Mouse (Mus musculus): ENCODE results near the gene Sptlc3. TPM values are rescaled to one million over a fixed set of nuclear protein-coding genes. Genes with fewer than 3 reads are reported as not detected.

Gene Sptlc3
- polyA plus RNA-seq (2015; fragmentation: Nextera tagmentation; extraction: Ambion mirVana), result not detected in 2 replicates

DNA sequence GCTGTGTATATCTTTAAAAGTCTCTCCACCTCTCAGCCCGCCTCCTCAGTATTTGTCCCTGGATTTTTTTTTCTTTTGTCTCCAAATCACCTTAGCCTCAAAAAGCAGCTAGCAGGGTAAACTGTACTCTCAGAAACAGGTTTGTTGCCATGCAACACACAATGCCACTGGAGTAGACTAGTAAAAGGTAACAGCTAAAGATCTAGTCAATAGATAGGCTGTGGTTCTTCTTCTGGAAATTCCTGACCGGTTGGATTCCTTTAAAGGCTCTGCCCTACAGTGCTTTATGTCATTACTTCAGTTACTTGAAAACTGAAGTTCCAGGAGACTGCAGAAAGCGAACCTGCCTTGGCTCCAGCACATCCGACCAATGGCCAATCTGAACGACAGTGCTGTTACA, at the start of gene Sptlc3:
Gene Sptlc3, plus strand, starts transcription at position 78 of the 400 bp plus-strand sequence.
- no peak for ATAC-seq
- no peak within 1 kb of the TSS for H3K27ac ChIP-seq (ENCODE audit: low read length)
- no peak within 1 kb of the TSS for H3K4me2 ChIP-seq (ENCODE audit: low read depth, low read length)
- H3K4me3 ChIP-seq (ENCODE audit: low read length), result no peak within 1 kb of the TSS
- no peaks in the 10 kb centered on the region for H3K4me1 ChIP-seq (ENCODE audit: control insufficient read depth, insufficient read depth, low read length)
- no peak within 1 kb of the TSS for H3K9ac ChIP-seq (ENCODE audit: low read depth, low read length)
- H3K36me3 ChIP-seq (ENCODE audit: control insufficient read depth, insufficient read depth, low read length), result no peaks in the 10 kb centered on the region
- H3K9me3 ChIP-seq (ENCODE audit: control insufficient read depth, low read length), result no peaks in the 10 kb centered on the region
- H3K27me3 ChIP-seq (replicated peaks; ENCODE audit: control insufficient read depth, insufficient read depth, low read length), result no peaks in the 10 kb centered on the region
- 48% methylated on average over 5 of the region's 5 CpGs for WGBS

DNA sequence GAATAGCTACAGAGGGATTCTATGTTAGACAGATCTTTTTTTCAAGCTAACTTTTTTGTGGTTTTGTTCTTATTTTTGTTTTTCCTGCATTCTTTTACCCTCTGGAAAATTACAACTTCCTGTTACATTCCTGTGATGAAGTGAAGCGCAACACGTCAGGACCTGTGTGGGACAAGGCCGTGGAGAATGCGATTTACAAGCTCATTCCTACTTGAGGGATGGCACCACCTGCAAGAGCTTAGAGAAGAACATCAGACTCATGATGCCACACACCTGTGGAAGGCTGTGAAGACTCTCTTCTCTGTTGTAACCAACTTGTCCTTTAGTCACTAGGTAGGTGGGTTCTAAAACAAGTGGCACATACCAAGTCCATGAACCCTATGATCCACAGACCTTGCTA, 26.0 kb upstream of the Sptlc3 start:
- Histone ChIP-seq H3K9ac (ENCODE audit: low read depth, low read length) (no peak overlapping the region), H3K36me3 (ENCODE audit: control insufficient read depth, insufficient read depth, low read length) (no peaks in the 10 kb centered on the region), H3K4me2 (ENCODE audit: low read depth, low read length) (no peak overlapping the region), H3K4me3 (ENCODE audit: low read length) (no peak overlapping the region), H3K27ac (ENCODE audit: low read length) (no peak overlapping the region), H3K4me1 (ENCODE audit: control insufficient read depth, insufficient read depth, low read length) (no peaks in the 10 kb centered on the region), H3K9me3 (ENCODE audit: control insufficient read depth, low read length) (no peaks in the 10 kb centered on the region), H3K27me3 (replicated peaks; ENCODE audit: control insufficient read depth, insufficient read depth, low read length) (no peaks in the 10 kb centered on the region)
- ATAC-seq, result no peak
- 71% methylated on average over 4 of the region's 4 CpGs for WGBS

DNA sequence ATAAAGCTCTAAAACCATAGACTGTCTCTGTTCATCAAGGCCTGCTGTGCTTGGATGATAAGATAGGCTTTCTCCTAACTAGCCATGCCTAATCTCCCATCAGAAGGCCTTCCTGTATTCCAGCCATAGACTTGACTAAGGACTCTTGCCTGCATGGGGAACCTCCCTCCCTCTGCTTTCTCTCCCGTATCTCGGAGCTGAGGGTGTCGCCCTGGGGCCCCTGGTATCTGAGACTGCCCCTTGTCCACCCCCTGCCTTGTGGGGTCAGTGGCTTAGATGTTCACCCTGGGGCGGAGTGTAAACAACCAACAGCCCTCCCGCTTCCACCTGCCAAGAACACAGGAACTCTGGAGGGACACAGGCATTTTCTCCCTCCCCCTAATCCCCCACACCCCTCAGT, 5.0 kb upstream of the Sptlc3 start:
- Histone ChIP-seq H3K4me1 (ENCODE audit: control insufficient read depth, insufficient read depth, low read length) (no peaks in the 10 kb centered on the region), H3K27me3 (replicated peaks; ENCODE audit: control insufficient read depth, insufficient read depth, low read length) (no peaks in the 10 kb centered on the region), H3K4me3 (ENCODE audit: low read length) (no peak overlapping the region), H3K4me2 (ENCODE audit: low read depth, low read length) (no peak overlapping the region), H3K9me3 (ENCODE audit: control insufficient read depth, low read length) (no peaks in the 10 kb centered on the region), H3K9ac (ENCODE audit: low read depth, low read length) (no peak overlapping the region), H3K36me3 (ENCODE audit: control insufficient read depth, insufficient read depth, low read length) (no peaks in the 10 kb centered on the region), H3K27ac (ENCODE audit: low read length) (no peak overlapping the region)
- ATAC-seq, result no peak
- 50% methylated on average over 5 of the region's 5 CpGs for WGBS

DNA sequence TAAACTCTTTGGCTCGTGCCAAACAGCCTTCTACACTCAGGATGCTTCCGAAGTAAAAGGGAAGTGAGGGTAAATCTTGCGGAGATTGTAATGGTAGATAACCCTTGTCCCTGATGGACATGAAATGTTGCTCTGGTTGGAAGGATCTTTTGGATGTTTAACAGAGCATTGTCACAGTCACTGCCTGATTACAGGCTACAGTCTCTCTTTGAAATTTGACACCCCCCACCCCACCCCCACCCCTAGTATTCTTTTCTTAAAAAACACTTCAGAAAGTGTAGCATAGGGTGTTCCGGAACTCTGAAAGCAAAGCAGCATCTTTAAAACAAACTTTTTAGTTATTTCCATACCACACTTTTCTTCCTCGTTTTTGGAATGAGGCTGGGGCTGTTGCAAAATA, 916 bp downstream of the Sptlc3 start:
- no peak for ATAC-seq
- H3K9ac ChIP-seq (ENCODE audit: low read depth, low read length), result no peak overlapping the region
- no peak overlapping the region for H3K27ac ChIP-seq (ENCODE audit: low read length)
- H3K4me2 ChIP-seq (ENCODE audit: low read depth, low read length), result no peak overlapping the region
- no peaks in the 10 kb centered on the region for H3K36me3 ChIP-seq (ENCODE audit: control insufficient read depth, insufficient read depth, low read length)
- H3K4me3 ChIP-seq (ENCODE audit: low read length), result no peak overlapping the region
- H3K9me3 ChIP-seq (ENCODE audit: control insufficient read depth, low read length), result no peaks in the 10 kb centered on the region
- 25% methylated on average over 5 of the region's 5 CpGs for WGBS
- H3K4me1 ChIP-seq (ENCODE audit: control insufficient read depth, insufficient read depth, low read length), result no peaks in the 10 kb centered on the region
- no peaks in the 10 kb centered on the region for H3K27me3 ChIP-seq (replicated peaks; ENCODE audit: control insufficient read depth, insufficient read depth, low read length)

DNA sequence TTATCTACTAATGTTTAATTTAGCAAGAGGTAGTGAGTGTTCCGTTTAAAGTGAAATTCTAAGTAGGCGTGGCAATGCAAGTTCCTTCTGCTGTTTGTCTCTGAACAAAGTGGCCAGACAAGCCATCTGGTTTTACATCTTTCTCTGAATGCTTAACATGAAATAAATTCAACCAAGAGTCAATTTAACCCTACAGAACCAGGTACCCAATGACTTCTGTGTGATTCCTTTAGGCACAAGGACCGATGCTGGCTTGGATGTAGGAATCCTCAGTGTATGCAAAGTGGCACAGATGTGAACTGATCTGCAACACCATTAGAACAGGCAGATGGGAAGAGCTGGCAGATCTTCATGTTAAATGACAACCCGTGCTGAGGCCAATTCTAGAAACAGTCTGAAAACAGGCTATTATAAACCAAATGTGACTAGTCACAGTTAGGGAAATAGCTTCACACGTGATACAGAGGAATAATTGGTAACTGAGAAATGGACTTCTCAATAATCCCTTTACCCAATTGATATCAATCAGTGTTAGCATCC, 68.3 kb downstream of the Sptlc3 start:
- Histone ChIP-seq H3K9me3 (ENCODE audit: control insufficient read depth, low read length) (no peaks in the 10 kb centered on the region), H3K27ac (ENCODE audit: low read length) (no peak overlapping the region), H3K36me3 (ENCODE audit: control insufficient read depth, insufficient read depth, low read length) (no peaks in the 10 kb centered on the region), H3K4me1 (ENCODE audit: control insufficient read depth, insufficient read depth, low read length) (no peaks in the 10 kb centered on the region), H3K4me3 (ENCODE audit: low read length) (no peak overlapping the region), H3K27me3 (replicated peaks; ENCODE audit: control insufficient read depth, insufficient read depth, low read length) (no peaks in the 10 kb centered on the region), H3K4me2 (ENCODE audit: low read depth, low read length) (no peak overlapping the region), H3K9ac (ENCODE audit: low read depth, low read length) (no peak overlapping the region)
- no peak for ATAC-seq
- WGBS, result 73% methylated on average over 5 of the region's 5 CpGs

DNA sequence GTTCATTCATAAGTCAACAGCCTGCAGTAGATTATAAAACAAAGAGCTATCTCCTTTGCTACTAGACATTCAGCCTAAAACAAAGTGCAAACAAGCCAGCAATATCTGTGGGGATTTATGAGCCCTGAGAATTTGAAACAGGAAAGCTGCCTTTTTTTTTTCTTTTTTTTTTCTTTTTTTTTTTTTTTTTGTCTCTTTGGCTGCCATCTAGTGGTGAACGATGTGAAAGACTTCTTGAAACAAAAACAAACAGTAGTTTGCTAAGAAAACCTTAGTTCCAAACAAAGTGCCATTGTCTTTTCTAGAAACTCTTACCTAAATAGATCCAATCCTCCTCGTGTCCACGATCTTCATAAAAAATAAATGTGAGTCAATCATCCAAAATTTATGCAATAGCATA, 85.6 kb downstream of the Sptlc3 start:
- no peak overlapping the region for H3K9ac ChIP-seq (ENCODE audit: low read depth, low read length)
- H3K27me3 ChIP-seq (replicated peaks; ENCODE audit: control insufficient read depth, insufficient read depth, low read length), result no peaks in the 10 kb centered on the region
- 10% methylated on average over 3 of the region's 3 CpGs for WGBS
- H3K27ac ChIP-seq (ENCODE audit: low read length), result no peak overlapping the region
- H3K36me3 ChIP-seq (ENCODE audit: control insufficient read depth, insufficient read depth, low read length), result no peaks in the 10 kb centered on the region
- no peak overlapping the region for H3K4me2 ChIP-seq (ENCODE audit: low read depth, low read length)
- H3K9me3 ChIP-seq (ENCODE audit: control insufficient read depth, low read length), result no peaks in the 10 kb centered on the region
- H3K4me1 ChIP-seq (ENCODE audit: control insufficient read depth, insufficient read depth, low read length), result no peaks in the 10 kb centered on the region
- H3K4me3 ChIP-seq (ENCODE audit: low read length), result no peak overlapping the region
- no peak for ATAC-seq

DNA sequence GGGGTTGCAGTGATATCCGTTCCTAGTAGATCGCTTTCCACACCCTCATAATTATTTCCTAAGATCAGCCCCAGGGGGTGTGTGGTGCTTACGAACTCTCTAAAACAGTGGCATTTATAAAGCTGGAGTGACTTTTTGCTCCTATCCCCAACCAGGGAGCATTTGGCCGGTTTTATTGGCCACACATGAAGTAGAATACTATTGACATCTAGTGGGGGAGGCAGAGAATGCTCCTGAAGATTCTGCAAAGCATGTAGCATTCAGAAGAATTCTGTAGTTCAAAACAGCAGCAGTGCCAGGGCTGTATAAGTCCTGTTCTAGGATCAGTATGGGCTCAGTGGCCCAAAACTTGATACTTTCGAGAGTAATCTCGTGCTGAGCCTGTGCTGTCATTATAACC, 89.1 kb downstream of the Sptlc3 start:
- 39% methylated on average over 6 of the region's 6 CpGs for WGBS
- no peak for ATAC-seq
- H3K4me3 ChIP-seq (ENCODE audit: low read length), result no peak overlapping the region
- H3K36me3 ChIP-seq (ENCODE audit: control insufficient read depth, insufficient read depth, low read length), result no peaks in the 10 kb centered on the region
- no peaks in the 10 kb centered on the region for H3K9me3 ChIP-seq (ENCODE audit: control insufficient read depth, low read length)
- no peaks in the 10 kb centered on the region for H3K4me1 ChIP-seq (ENCODE audit: control insufficient read depth, insufficient read depth, low read length)
- H3K27ac ChIP-seq (ENCODE audit: low read length), result no peak overlapping the region
- no peak overlapping the region for H3K9ac ChIP-seq (ENCODE audit: low read depth, low read length)
- no peaks in the 10 kb centered on the region for H3K27me3 ChIP-seq (replicated peaks; ENCODE audit: control insufficient read depth, insufficient read depth, low read length)
- no peak overlapping the region for H3K4me2 ChIP-seq (ENCODE audit: low read depth, low read length)

DNA sequence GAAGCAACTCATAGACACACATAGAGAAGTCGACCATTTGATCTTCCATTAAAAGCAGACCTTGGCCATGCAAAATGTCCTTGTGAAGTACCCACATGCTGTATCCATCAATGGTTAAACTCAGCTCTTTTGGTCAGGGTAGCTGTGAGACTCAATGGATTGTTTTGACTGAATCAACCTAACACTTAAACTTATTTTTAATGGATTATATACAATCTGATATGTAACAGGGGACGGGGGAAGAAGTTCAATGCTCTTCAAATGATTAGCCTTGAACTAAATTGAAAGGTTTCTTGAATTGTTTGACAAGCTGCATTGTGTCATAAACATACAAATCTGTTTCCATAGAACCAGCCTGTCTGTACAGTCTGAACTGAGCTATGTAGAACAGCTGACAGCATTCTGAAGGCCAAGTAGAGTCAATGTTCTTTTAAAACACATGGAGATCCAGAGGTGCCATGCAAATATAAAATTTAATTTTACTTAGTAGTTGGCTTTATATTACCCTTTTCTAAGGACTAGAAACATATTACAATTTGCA, 94.0 kb downstream of the Sptlc3 start:
- WGBS, result 77% methylated on average over 2 of the region's 2 CpGs
- Histone ChIP-seq H3K9ac (ENCODE audit: low read depth, low read length) (no peak overlapping the region), H3K9me3 (ENCODE audit: control insufficient read depth, low read length) (no peaks in the 10 kb centered on the region), H3K27ac (ENCODE audit: low read length) (no peak overlapping the region), H3K27me3 (replicated peaks; ENCODE audit: control insufficient read depth, insufficient read depth, low read length) (no peaks in the 10 kb centered on the region), H3K4me3 (ENCODE audit: low read length) (no peak overlapping the region), H3K36me3 (ENCODE audit: control insufficient read depth, insufficient read depth, low read length) (no peaks in the 10 kb centered on the region), H3K4me1 (ENCODE audit: control insufficient read depth, insufficient read depth, low read length) (no peaks in the 10 kb centered on the region), H3K4me2 (ENCODE audit: low read depth, low read length) (no peak overlapping the region)
- no peak for ATAC-seq

DNA sequence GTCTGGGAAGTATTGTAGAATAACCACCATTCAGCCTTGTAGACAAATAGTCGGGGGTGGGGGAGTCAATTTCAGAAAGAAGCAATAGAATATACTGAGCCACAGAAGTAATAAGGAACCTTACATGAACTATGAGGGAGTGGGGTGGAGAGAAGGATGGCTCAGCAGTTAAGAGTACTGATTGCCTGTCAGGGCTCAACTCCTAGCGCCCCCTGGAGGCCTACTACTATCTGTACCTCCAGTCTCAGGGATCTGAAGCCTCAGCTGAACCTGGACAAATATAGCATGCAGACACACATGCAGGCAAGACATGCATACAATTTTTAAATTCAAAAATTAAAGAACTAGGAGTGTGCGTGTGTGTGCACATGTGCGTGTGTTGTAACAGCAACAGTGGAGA, 96.2 kb downstream of the Sptlc3 start:
- no peak overlapping the region for H3K4me3 ChIP-seq (ENCODE audit: low read length)
- no peak overlapping the region for H3K9ac ChIP-seq (ENCODE audit: low read depth, low read length)
- no peaks in the 10 kb centered on the region for H3K9me3 ChIP-seq (ENCODE audit: control insufficient read depth, low read length)
- H3K27me3 ChIP-seq (replicated peaks; ENCODE audit: control insufficient read depth, insufficient read depth, low read length), result no peaks in the 10 kb centered on the region
- ATAC-seq, result no peak
- no peaks in the 10 kb centered on the region for H3K4me1 ChIP-seq (ENCODE audit: control insufficient read depth, insufficient read depth, low read length)
- no peaks in the 10 kb centered on the region for H3K36me3 ChIP-seq (ENCODE audit: control insufficient read depth, insufficient read depth, low read length)
- 50% methylated on average over 4 of the region's 4 CpGs for WGBS
- H3K27ac ChIP-seq (ENCODE audit: low read length), result no peak overlapping the region
- no peak overlapping the region for H3K4me2 ChIP-seq (ENCODE audit: low read depth, low read length)
